Mouse (Mus musculus) midbrain, embryonic 15.5 days (tissue): ENCODE results near the gene Tubb2a. TPM values are rescaled to one million over a fixed set of nuclear protein-coding genes. Genes with fewer than 3 reads are reported as not detected.
A peak's percentile ranks its signal among the peaks of the same experiment; 100 is the strongest.
"Not testable (repeated sequence)": the region's sequence is repeated elsewhere in the genome, so short reads cannot be mapped to it uniquely, and the experiment has no call there.

Experiments
- ATAC-seq: fragments of 200-750 bp; cut with Nextera tagmentation; replicated peaks from 2 replicates; pipeline ENCODE4 v1.8.0; 2017; ENCODE audit warnings: moderate TSS enrichment
- H3K27ac ChIP-seq: fragments of 300-500 bp; sonication (generic); 2 replicates; pipeline ENCODE4 v1.5.1; 2015; ENCODE audit warnings: mild to moderate bottlenecking, inconsistent platforms
- H3K27me3 ChIP-seq: fragments of 300-500 bp; sonication (generic); replicated peaks from 2 replicates; pipeline ENCODE4 v1.6.1; 2015; ENCODE audit warnings: inconsistent platforms
- H3K36me3 ChIP-seq: fragments of 300-500 bp; sonication (generic); replicated peaks from 2 replicates; pipeline ENCODE4 v1.6.1; 2015; ENCODE audit warnings: inconsistent platforms
- H3K4me1 ChIP-seq: fragments of 300-500 bp; sonication (generic); 2 replicates; pipeline ENCODE4 v1.6.1; 2015; ENCODE audit warnings: inconsistent platforms
- H3K4me2 ChIP-seq: fragments of 300-500 bp; sonication (generic); 2 replicates; pipeline ENCODE4 v1.6.1; 2015; ENCODE audit warnings: inconsistent platforms, mild to moderate bottlenecking, moderate library complexity
- H3K4me3 ChIP-seq: fragments of 300-500 bp; sonication (generic); 2 replicates; pipeline ENCODE4 v1.5.1; 2015; ENCODE audit warnings: mild to moderate bottlenecking, inconsistent platforms
- H3K9ac ChIP-seq: fragments of 300-500 bp; sonication (generic); 2 replicates; pipeline ENCODE4 v1.6.1; 2015; ENCODE audit warnings: mild to moderate bottlenecking, inconsistent platforms
- H3K9me3 ChIP-seq: fragments of 300-500 bp; sonication (generic); 2 replicates; pipeline ENCODE4 v1.6.1; 2016; ENCODE audit warnings: inconsistent platforms
- WGBS: fragments of 180-500 bp; shearing (Covaris S2); methylation state at CpG from one replicate; pipeline ENCODE4 v1.1.7; 2015; ENCODE audit warnings: mixed read lengths; 5-methylcytosine and 5-hydroxymethylcytosine counted together
- polyA plus RNA-seq: library from polyadenylated mRNA; unstranded; fragments of >200 nt; fragmentation: Nextera tagmentation; extraction: Ambion mirVana; gene quantifications from 2 replicates; pipeline ENCODE4 v1.2.1, GENCODE M21; 2015

Tubb2a gene
- polyA plus RNA-seq, 1 experiment from 2014 or later: 3,188 TPM

DNA sequence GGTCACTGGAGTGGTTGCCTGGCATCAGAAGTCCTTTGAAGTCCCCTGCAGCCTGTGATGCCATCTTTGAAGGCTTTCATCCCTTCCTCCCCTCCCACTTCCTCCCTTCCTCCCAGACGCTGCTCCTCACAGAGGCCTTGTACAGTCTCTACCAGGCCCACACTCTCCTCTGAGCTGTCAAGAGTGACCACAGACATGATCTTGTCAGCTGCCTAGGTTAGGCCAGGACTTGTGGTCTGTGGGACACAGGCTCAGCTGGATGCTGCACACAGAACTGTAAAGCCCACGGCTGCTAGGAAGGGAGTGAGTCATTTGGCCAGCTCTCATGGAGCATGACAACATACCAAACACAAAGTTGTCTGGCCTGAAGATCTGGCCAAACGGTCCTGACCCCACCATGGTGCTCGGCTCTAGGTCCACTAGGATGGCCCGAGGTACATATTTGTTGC, 10.4 kb upstream of the Tubb2a start:
- H3K9me3 ChIP-seq, H3K4me3 ChIP-seq, H3K36me3 ChIP-seq, H3K27me3 ChIP-seq, H3K9ac ChIP-seq: not testable (repeated sequence)
- WGBS: 36% methylated on average over 5 of the region's 5 CpGs
- peak; percentile 75 for ATAC-seq
- Histone ChIP-seq H3K4me2 (peak overlapping the region; percentile 39), H3K4me1 (peaks cover 31% of the 10 kb centered on the region), H3K27ac (peak overlapping the region; percentile 93)

DNA sequence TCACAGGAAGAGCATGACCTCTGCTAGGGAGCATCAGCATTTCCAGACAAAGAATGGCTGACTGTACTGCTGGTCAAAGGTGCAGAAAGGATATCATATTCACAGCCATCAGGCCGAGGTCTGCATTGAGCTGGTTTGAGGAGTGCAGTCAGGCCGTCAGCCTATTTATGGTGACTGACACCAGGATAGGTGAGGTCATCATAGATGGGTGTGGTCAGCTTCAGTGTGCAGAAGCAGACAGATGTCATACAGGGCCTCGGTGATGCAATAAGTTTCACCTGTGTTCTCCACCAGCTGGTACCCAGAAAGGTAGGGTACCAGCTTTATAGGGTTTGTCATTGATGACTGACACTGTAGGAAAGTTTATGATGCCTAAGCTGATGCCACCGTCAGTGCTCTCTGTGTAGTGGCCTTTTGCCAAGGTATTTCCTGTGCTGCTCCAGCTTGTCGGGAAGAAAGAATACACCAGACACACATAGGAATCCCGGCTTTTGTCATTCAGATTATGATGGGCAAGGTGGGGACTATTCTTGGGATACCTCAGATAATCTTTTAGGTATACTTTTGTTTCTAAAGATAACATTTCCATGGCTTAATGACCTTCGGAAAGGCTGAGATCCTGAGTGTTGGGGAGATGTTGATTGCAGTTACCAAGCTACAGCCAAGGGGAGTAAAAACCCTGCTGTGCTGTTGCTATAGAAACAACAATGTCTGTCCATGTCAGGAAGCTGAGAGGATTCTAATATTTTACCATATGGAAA, 9.4 kb upstream of the Tubb2a start:
- H3K4me2 ChIP-seq: peak overlapping the region; percentile 39; the same call in 1 of the 2 replicates
- H3K27me3 ChIP-seq: no peaks in the 10 kb centered on the region
- peak overlapping the region; percentile 24 for H3K9ac ChIP-seq
- no peaks in the 10 kb centered on the region for H3K36me3 ChIP-seq
- H3K4me1 ChIP-seq: peaks cover 31% of the 10 kb centered on the region
- 41% methylated on average over 7 of the region's 7 CpGs for WGBS
- H3K4me3 ChIP-seq: no peak overlapping the region
- H3K9me3 ChIP-seq: no peaks in the 10 kb centered on the region
- H3K27ac ChIP-seq: peak overlapping the region; percentile 93
- peak; percentile 61 for ATAC-seq

GRCm38 (mm10) chr13:34084026-34084750, 6.4 kb upstream of the Tubb2a start:
- H3K9ac ChIP-seq: no peak overlapping the region
- peaks cover 28% of the 10 kb centered on the region for H3K4me1 ChIP-seq
- H3K4me3 ChIP-seq: no peak overlapping the region
- no peak overlapping the region for H3K4me2 ChIP-seq
- H3K9me3 ChIP-seq: no peaks in the 10 kb centered on the region
- no peak for ATAC-seq
- H3K36me3 ChIP-seq: no peaks in the 10 kb centered on the region
- H3K27ac ChIP-seq: 0 out of 2 replicates have a peak overlapping the region, but pooled peaks have one; percentile 37
- 73% methylated on average over 9 of the region's 9 CpGs for WGBS
- H3K27me3 ChIP-seq: no peaks in the 10 kb centered on the region

DNA sequence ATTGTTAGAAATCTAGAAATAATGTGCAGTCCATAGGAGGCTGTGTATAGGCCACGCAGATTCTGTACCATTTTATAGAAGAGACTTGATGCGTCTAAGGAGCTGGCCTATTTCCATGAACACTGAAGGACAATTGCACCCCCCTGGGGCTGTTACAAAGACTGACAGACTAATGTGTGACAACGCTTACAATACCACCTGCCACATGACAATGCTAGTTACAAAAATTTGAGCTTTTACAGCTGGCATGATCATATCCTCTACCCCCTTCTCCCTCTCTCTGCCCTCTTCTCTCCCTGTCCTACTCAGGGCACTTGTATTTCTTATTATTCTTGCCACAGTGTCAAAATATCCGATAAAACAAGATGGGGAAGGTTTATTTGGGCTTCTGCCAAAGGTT, 4.1 kb upstream of the Tubb2a start:
- Histone ChIP-seq H3K9ac (no peak overlapping the region), H3K9me3 (no peaks in the 10 kb centered on the region), H3K4me2 (no peak overlapping the region), H3K4me1 (peaks cover 13% of the 10 kb centered on the region), H3K36me3 (no peaks in the 10 kb centered on the region), H3K27ac (no peak overlapping the region), H3K4me3 (no peak overlapping the region), H3K27me3 (no peaks in the 10 kb centered on the region)
- no peak for ATAC-seq
- 61% methylated on average over 4 of the region's 4 CpGs for WGBS

DNA sequence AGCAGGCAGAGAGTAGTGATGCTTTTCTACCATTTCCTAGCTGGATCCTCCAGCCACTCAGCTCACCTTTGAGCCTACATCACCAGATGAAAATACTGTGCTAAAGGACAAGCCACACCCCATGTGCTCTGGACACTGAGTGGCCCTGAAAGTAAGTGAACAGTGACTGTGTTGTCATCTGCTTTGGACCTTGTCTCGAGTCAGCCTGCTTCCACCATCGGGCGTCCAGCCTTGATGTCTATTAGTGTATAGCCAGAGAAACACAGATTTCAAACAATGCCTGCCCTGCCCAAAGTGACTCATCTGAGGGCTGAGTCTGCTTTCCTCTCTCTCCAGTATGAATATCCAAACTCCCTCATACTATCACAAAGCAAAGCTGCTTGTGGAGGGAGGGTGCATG, 2.0 kb upstream of the Tubb2a start:
- Histone ChIP-seq H3K36me3 (0 out of 2 replicates have a peak, but pooled peaks cover 3% of the 10 kb centered on the region), H3K27me3 (no peaks in the 10 kb centered on the region), H3K4me1 (peaks cover 25% of the 10 kb centered on the region), H3K4me3 (no peak overlapping the region), H3K9me3 (no peaks in the 10 kb centered on the region), H3K27ac (no peak overlapping the region), H3K9ac (no peak overlapping the region), H3K4me2 (no peak overlapping the region)
- no peak for ATAC-seq
- WGBS: 86% methylated on average over 3 of the region's 3 CpGs

DNA sequence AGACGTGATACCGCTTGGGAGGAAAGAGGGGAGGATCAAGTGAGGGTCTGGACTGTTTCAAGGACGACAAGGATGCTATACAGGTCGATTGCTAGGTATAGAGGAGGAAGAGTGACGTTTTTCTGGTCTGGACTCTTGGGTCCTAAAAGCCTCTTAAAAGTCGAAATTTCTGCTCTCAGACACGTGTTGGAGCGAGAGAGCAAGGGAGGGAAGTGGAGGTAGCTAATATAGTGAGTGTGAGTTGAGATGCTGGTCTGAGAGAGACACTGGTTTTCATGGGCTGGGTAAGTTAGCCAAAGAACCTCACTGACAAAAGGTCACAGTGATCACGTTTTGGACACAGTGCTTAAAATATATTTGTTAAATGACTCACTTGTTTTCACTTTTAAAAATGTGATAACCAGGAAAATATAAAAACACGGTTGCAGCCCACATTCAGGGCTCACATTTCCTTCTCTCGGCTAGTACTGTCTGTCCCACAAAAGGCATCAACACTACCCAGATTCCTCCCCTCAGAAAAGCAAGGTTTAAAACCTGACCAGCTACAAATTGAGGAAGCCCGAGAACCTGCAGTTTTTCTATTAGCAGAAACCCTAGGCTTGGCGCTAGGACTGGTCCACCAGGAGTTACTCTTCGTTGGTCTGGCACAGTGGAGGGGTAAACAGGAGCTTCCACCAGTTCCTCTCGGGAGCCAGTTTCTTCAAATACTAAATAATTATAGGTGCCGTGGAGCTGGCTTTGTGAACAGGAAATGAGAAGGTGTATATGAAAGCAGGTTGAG, 883 bp upstream of the Tubb2a start:
- Histone ChIP-seq H3K27ac (peak overlapping the region; percentile 90), H3K9ac (peak overlapping the region; percentile 98), H3K4me2 (peak overlapping the region; percentile 65), H3K27me3 (no peaks in the 10 kb centered on the region), H3K36me3 (0 out of 2 replicates have a peak, but pooled peaks cover 4% of the 10 kb centered on the region), H3K4me3 (peak overlapping the region; percentile 85), H3K4me1 (peaks cover 30% of the 10 kb centered on the region), H3K9me3 (no peaks in the 10 kb centered on the region)
- 41% methylated on average over 16 of the region's 16 CpGs for WGBS
- peak; percentile 37; the same call in 1 of the 2 replicates for ATAC-seq

GRCm38 (mm10) chr13:34076561-34077491, 981 bp downstream of the Tubb2a start:
- Histone ChIP-seq H3K4me2 (peak overlapping the region; percentile 65), H3K9me3 (no peaks in the 10 kb centered on the region), H3K4me3 (peak overlapping the region; percentile 85), H3K27ac (peak overlapping the region; percentile 90), H3K36me3 (0 out of 2 replicates have a peak, but pooled peaks cover 8% of the 10 kb centered on the region), H3K27me3 (no peaks in the 10 kb centered on the region), H3K4me1 (peaks cover 42% of the 10 kb centered on the region), H3K9ac (peak overlapping the region; percentile 98)
- ATAC-seq: peak; percentile 65
- 19% methylated on average over 20 of the region's 20 CpGs for WGBS

DNA sequence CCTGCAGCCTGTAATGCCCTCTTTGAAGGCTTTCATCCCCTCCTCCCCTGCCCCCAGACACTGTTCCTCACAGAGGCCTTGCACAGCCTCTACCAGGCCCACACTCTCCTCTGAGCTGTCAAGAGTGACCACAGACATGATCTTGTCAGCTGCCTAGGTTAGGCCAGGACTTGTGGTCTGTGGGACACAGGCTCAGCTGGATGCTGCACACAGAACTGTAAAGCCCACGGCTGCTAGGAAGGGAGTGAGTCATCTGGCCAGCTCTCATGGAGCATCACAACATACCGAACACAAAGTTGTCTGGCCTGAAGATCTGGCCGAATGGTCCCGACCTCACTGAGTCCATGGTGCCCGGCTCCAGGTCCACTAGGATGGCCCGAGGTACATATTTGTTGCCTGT, 1.9 kb downstream of the Tubb2a start:
- H3K9ac ChIP-seq: peak overlapping the region; percentile 98
- H3K4me1 ChIP-seq: peaks cover 42% of the 10 kb centered on the region
- ATAC-seq, H3K27me3 ChIP-seq, H3K9me3 ChIP-seq, H3K36me3 ChIP-seq: not testable (repeated sequence)
- peak overlapping the region; percentile 65 for H3K4me2 ChIP-seq
- H3K27ac ChIP-seq: peak overlapping the region; percentile 90
- 50% methylated on average over 6 of the region's 6 CpGs for WGBS
- peak overlapping the region; percentile 85 for H3K4me3 ChIP-seq

- H3K9ac ChIP-seq, H3K9me3 ChIP-seq, ATAC-seq, H3K4me3 ChIP-seq, H3K27me3 ChIP-seq, H3K4me2 ChIP-seq, H3K27ac ChIP-seq: not testable (repeated sequence)
- WGBS: 95% methylated on average over 12 of the region's 17 CpGs
- peaks cover 42% of the 10 kb centered on the region for H3K4me1 ChIP-seq
- H3K36me3 ChIP-seq: 0 out of 2 replicates have a peak, but pooled peaks cover 12% of the 10 kb centered on the region
Measured at GRCm38 (mm10) chr13:34074441-34074840, 3.4 kb downstream of the Tubb2a start.

GRCm38 (mm10) chr13:34072847-34073246, 5.0 kb downstream of the Tubb2a start:
- Histone ChIP-seq H3K9ac (no peak overlapping the region), H3K4me1 (peaks cover 33% of the 10 kb centered on the region), H3K9me3 (no peaks in the 10 kb centered on the region), H3K4me3 (no peak overlapping the region), H3K27me3 (no peaks in the 10 kb centered on the region), H3K27ac (no peak overlapping the region), H3K4me2 (no peak overlapping the region), H3K36me3 (peaks cover 12% of the 10 kb centered on the region; the same call in 1 of the 2 replicates)
- ATAC-seq: no peak
- 39% methylated on average over 3 of the region's 3 CpGs for WGBS

DNA sequence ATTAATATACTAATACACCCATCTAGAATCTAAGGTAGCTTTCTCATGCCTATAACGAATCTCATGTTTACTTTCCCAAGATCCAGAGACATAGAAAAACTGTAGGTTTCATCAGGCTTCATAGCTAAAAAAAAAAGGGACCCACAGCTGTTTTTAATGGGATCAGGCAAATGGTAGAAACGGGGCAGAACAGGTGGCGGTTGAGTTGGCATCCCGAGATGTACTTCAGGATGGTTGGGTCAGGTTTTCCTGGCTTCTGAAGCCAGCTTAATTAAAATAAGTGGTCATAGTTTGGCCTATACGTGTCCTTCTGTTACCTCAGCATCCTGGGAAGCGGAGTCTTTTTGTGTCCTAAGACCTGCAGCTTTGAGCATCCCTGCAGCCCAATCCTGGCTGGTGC, 6.0 kb downstream of the Tubb2a start:
- H3K4me1 ChIP-seq: peaks cover 33% of the 10 kb centered on the region
- 85% methylated on average over 6 of the region's 6 CpGs for WGBS
- peaks cover 12% of the 10 kb centered on the region; the same call in 1 of the 2 replicates for H3K36me3 ChIP-seq
- no peaks in the 10 kb centered on the region for H3K27me3 ChIP-seq
- no peak overlapping the region for H3K9ac ChIP-seq
- H3K27ac ChIP-seq: no peak overlapping the region
- H3K4me3 ChIP-seq: no peak overlapping the region
- H3K4me2 ChIP-seq: no peak overlapping the region
- ATAC-seq: no peak
- H3K9me3 ChIP-seq: no peaks in the 10 kb centered on the region
